Mouse (Mus musculus): ENCODE measurements around the gene Cx3cr1.
"Not testable (repeated sequence)": the region's sequence is repeated elsewhere in the genome, so short reads cannot be mapped to it uniquely, and the experiment has no call there.

Gene Cx3cr1

DNA sequence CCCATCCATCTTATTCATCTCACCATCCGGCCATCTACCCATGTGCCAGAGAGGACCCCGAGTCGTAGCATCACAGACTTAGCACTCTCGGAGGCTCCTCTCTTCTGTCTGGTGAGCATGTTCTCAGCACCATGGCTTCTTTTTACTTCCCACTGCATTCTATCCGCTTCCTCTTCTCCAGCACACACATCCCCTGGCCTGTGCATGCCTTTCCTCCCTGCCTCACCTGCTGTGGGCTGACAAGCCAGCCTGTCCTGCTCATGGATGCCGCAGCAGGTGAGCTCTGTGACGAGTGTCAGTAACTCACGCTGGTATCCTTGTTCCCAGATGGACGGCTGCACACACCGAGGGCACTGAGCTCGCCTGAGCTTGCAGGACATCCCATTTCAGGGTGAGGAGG, at the start of gene Cx3cr1:
TSS of gene Cx3cr1 (minus strand) at position 101 of the 400 bp plus-strand sequence.
- DNase-seq (ENCODE audit: low spot score in 2 of 2) = no peak

DNA sequence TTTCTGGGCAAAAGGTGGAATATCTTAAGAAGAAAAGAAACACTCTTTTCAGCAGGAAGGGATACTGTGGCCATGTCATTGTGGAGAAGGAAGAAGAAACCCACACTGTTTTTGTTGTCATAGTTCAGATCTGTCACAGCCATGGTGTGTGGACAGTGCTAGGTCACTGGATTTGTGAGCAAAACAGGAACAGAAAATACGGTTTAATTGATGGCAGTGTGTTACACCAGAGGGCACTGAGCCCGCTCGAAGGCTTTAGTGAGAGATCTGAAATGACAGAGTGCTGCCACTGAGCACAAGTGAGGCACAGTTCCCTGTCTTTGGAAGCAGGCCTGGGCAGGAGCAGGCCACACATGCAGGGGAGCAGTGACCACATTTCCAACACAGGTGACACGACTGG, 48.5 kb upstream of the Cx3cr1 start:
- DNase-seq (ENCODE audit: low spot score in 2 of 2) = no peak

DNA sequence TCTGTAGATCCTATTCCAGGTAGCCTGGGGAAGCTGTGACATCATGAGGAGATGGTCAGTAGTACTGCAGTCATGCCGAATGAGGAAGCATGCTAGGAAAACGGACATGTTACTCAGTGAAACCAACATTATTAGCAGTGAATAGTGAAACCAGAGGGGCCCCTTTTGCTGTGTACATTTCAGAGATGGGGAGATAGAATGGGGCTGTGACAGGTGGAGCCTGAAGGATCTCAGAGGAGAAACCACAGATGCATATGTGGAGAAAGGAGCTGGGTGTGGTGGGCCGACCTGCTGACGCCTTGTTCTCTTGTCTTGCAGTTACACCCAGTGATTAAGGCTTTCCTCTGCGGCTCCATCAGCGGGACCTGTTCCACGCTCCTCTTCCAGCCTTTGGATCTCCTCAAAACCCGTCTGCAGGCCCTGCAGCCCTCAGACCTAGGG, 46.5 kb upstream of the Cx3cr1 start:
- no peak for DNase-seq (ENCODE audit: low spot score in 2 of 2)

DNA sequence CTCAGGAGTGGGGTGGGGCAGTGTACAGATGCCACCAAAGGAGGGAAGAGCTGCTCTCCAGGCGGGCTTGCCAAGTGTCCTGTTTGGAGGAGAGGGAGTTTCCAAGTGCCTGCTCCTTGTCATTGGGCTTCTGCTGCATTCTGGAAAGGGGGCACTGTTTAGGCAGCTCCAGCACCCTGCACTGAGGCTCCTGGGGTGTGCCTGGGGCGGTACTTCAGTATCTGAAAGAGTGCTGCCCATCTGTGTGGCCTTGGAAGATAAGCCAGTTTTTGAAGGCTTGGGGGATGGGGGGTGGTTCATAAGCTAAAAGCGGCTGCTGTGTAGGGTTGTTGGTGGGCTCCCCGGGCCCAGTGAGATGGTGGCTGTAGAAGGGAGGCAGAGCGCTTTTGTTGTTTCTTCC, 45.9 kb upstream of the Cx3cr1 start:
- no peak for DNase-seq (ENCODE audit: low spot score in 2 of 2)

DNA sequence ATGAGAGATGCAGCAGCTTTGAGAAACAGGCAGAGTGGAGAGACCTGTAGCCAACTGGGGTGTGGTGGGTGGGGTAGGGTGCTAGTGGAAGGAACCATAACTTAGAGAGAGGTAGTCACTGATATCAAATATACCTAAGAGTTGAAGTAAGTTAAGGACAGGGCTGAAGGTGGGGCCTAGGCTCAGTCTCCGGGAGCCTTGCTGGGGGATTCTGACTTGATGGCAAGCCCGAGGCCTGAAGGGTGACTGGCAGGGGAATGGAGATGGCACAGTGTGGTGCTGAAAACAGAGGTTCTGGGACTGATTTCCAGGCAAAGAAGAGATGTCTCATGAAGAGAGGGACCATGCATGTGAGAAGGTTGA, 45.1 kb upstream of the Cx3cr1 start:
- DNase-seq (ENCODE audit: low spot score in 2 of 2) = no peak

DNA sequence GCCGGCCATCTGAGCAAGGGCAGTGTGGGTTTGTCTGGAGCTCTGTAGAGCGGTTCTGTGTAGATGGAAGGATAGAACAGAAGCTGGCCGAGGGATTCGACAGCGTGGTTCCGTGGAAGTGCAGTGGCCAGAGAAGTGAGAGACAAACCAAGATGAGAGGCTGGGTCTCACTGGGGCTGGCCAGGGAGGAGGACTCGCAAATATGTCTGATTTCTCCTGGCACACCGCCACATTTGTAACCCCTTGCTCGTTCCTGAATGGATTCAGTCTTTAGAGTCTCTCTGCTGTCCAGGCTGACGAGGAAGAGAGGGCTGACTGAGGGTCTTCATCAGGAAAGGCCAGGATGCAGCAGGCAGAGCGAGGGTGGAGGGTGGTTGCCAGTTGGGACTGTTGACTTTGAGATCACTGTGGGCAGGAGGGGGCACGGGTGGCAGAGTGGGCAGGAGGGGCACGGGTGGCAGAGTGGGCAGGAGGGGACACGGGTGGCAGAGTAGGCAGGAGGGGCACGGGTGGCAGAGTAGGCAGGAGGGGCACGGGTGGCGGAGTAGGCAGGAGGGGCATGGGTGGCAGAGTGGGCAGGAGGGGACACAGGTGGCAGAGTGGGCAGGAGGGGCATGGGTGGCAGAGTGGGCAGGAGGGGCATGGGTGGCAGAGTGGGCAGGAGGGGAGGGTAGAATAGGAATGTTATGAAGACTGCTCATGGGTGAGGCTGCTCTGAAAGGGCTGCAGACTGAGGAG, 44.5 kb upstream of the Cx3cr1 start:
- DNase-seq (ENCODE audit: low spot score in 2 of 2) = no peak

DNA sequence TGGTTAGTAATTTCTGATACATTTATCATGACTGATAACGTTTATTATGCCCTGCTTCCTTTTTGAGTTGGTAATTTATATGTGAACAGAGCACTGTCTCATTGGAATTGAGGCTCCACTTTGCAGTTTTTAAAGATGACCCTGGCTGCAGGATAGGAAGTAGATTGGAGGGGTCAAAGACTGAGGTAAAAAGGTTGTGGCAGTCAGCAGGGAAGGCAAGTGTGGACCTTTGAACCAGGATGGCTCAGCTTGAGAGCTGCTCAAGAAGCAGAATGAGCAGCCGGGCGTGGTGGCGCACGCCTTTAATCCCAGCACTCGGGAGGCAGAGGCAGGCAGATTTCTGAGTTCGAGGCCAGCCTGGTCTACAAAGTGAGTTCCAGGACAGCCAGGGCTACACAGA, 43.8 kb upstream of the Cx3cr1 start:
- no peak for DNase-seq (ENCODE audit: low spot score in 2 of 2)

DNA sequence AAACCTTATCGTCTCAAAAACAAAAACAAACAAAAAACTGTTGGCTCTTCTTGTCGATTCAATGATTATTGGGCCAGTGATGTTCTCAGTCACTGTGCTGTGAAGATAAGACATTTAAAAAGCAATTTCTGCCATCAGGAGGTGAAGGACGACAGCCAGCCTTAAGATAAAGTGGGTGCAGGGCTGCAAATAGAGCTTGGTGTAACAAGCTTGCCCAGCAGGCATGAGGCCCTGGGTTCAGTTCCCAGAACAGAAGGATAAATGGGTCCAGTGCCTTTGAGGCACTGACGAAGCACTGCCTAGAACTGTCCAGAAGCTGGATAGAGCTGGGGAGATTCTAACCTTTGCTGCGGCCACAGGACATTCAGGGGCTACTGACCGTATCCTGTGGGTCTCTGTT, 42.8 kb upstream of the Cx3cr1 start:
- DNase-seq (ENCODE audit: low spot score in 2 of 2) = no peak

DNA sequence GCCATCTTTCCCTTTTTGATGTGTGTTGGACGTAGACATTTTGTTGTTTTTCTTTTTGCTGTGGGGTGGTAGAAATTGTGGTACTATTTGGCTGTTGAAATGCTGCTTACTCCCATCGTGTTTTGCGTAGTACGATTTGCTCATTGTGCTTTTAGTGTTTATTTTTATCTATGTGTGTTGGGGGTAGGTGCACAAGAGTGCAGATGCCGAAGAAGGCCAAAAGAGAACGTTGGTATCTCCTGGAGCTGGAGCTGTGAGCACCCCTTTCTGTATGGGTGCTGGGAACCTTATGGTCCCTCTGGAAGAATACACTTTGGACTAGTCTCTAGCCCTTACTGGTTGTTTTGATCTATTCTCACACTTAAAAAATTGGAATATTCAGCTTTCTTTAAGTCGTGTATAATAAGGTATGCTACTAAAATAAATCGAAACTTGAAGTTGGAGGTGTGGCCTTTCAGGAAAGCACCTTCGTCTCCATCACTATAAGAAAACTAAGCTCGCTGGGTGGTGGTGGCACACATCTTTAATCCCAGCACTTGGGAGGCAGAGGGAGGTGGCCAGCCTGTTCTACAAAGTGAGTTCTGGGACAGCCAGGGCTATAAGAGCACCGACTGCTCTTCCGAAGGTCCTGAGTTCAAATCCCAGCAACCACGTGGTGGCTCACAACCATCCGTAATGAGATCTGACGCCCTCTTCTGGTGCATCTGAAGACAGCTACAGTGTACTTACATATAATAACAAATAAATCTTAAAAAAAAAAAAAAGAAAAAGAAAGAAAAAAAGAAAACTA, 41.7 kb upstream of the Cx3cr1 start:
- no peak for DNase-seq (ENCODE audit: low spot score in 2 of 2)

DNA sequence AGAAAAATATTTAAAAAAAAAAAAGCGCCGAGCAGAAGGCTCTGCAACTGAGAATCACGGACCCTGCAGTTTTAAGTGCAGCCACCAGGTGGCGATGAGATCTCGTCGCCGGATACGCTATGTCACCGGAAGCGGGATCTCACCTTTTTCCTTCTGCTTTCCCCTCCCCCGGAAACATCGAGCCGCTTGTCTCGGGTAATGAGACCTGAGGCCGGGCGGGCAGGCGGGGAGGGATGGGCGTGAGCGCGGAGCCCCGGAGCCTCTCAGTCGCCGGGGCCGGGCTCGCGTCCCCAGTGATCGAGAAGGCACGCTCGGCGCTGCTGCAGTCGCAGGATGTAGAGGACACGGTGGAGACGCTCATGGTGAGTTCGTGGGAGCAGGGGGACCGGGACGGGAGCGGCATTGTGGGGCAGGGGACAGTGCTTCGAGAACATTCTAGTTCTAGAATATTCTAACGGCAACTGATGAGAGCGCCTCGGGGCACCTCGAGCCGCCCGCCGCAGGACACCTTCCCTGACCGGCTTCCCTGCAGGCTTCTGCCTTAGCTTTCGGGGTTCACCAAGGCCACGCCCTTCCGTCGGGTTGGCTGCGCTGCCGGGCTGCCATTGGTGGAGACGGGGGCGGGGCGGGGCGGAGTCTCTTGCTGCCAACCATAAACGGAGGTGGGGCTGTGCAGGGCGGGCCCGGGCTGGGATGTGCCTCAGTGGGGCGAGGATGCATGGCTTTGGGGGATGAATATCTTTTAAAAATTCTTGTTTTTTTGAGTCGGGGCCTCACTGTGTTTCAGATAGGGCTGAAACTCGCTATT, 40.7 kb upstream of the Cx3cr1 start, which contains the start of gene Slc25a38:
TSS of gene Slc25a38 (plus strand) at position 164 of the 808 bp plus-strand sequence.
- peak; percentile 94 to 96 for DNase-seq (ENCODE audit: low spot score in 2 of 2)

DNA sequence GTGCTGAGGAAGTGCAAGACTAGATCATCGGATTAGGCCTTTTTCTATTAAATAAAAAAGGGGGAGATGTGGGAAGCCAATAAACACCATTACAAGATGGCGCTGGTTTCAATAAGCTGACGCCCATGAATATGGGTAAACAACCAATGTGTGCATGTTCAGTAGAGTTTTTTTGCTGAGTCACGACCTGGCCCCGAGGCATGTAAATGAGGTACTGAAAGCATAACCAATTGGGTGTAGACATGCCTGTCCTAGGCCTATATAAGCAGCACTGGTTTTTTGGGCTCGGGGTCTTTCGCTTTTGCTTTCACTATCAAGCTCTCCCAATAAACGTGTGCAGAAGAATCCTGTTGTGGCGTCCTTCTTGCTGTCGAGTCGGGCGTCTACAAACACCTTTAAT, 39.3 kb upstream of the Cx3cr1 start:
- DNase-seq (ENCODE audit: low spot score in 2 of 2) = not testable (repeated sequence)

DNA sequence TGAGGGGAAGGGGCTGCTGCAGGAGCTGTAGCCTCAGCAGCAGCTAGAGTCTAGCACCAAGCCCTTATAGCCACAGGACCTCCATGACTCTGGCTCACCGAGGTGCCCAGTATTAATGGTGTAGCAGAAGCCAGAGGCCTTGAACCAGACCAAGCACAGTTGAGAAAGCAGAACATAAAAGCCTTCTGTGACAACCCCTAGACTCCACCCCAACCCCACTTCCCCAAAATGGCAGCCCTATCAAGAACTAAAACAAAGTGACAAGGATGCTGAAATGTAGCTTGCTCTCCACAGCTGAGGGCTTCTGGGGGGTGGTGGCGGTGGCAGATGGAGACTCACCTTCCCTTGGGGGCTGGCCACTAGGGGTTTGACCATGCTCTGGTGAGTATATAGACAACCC, 31.5 kb upstream of the Cx3cr1 start:
- no peak for DNase-seq (ENCODE audit: low spot score in 2 of 2)

DNA sequence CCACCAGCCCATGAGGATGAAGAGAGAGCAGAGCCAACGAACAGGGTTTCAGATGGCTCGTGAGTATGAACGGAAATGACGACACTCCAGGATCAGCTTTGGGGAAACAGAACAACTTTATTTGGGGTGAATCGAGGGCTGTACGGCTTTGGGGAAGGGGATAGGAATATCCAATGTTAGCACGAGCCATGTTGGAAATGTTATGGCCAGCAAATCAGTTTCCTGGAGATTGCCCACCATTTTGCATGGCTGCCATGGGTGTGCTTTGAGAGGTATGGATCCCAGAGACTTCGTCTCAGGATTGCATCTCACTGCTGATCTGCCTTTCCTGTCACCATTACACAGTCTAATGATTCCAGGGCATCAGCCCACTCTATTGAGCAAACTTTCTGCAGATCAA, 29.6 kb upstream of the Cx3cr1 start:
- no peak for DNase-seq (ENCODE audit: low spot score in 2 of 2)

DNA sequence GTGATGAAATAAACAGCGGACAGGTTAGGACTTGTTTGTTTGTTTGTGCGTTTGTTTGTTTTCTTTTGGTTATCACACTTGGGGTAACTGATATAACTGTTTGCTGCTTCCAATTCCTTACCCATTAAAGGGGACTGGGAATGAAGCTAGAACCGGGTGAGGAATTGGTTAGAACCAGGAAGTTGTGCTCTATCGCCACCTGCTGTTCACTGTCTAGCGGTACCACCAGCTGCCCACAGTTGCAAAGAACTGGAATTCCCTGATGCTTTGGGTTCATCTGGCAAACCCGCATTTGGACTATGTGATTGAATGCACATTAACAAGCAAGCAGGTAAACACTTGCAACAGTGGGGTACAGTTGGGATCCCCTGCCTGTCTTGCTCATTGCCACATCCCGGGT, 29.0 kb upstream of the Cx3cr1 start:
- DNase-seq (ENCODE audit: low spot score in 2 of 2) = peak in 1 of 2 experiments; percentile 70

DNA sequence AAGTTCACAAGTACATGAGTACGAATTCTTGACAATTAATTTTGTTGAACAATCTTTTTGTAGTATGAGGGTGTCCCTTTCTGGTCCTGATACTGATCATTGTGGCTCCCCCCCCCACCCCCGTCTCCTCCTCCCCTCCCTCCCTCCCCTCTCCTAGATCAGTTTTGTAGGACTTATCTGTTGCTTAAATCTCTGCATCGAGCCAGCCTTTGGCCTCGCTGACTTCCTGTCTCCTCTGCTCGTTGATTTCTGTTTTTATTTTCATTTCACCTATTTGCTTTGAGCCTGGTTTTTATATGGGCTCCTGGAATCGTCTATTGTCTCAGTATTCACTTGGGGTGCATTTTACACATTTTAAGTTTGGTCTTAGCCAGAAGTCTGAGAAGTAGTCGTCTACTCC, 26.2 kb upstream of the Cx3cr1 start:
- DNase-seq (ENCODE audit: low spot score in 2 of 2) = no peak

DNA sequence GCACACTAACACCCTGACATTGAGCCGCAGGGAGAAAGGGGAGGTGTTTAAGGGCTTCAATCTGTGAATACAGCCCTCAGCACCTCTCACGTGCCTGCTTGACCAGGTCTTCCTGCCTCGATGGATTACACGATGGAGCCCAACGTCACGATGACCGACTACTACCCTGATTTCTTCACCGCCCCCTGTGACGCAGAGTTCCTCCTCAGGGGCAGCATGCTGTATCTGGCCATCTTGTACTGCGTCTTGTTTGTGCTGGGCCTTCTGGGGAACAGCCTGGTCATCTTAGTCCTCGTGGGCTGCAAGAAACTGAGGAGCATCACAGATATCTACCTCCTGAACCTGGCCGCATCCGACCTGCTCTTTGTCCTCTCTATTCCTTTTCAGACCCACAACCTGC, 24.0 kb upstream of the Cx3cr1 start:
- DNase-seq (ENCODE audit: low spot score in 2 of 2) = no peak

DNA sequence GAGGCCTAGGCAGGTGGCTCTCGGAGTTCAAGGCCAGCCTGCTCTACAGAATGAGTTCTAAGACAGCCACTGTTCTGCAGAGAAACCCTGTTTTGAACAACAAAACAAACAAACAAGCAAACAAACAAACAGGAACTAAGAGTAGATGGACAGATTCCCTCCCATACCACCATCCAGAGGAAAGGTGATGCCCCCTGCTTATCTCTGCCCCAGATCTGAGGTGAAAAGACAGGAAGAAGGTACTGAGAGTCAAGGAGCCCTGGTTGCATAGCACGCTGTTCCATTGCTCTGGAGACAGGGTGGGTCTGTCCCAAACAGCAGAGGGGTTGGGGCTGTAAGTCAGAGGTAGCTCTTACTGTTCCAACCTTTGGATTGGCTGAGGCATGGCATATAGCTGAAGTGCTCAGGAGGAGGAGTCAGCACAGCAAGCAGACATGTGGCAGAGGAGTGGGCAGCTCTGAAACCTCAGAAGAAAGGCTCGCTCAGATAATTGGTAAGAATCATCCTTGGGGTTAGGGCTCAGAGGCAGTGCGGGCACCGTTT, 22.1 kb upstream of the Cx3cr1 start, which contains the start of gene Ccr8:
TSS of gene Ccr8 (plus strand) at position 419 of the 543 bp plus-strand sequence.
- no peak for DNase-seq (ENCODE audit: low spot score in 2 of 2)

DNA sequence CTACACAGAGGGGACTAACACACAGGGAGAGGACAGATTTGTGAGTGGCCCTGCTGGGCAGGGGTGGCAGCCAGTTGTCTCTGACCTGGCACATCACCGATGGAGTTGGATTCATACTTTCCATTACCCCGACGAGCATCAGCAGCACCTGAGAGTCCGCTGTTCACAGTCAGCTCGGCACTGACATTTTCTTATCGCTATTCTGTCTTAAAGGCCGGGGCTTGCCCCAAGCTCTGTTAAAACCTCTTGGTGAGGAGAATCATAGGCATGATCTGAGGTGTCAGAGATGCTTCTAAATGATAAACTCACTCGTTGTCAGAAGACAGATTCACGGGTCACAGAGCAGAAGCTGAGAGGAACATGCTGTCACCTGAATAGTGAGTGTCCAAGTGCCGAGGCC, 21.4 kb upstream of the Cx3cr1 start:
- DNase-seq (ENCODE audit: low spot score in 2 of 2) = no peak

DNA sequence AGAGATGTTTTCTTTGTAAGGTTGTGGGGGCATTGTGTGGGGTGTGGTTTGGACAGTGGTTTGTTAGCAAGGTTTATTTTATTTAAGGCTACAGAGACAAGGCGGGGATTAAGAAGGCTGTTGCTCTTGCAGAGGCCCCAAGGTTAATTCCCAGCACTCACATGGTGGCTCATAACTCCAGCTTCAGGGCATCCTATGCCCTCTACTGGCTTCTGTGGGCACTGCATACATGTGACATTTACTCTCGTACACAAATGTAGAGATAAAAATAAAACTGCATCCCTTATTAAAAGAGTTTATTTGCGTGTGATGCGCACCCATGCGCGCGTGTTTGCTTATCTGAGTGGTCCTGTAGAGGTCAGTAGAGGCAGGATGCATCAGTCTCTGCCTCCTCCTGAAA, 19.4 kb upstream of the Cx3cr1 start:
- no peak for DNase-seq (ENCODE audit: low spot score in 2 of 2)

DNA sequence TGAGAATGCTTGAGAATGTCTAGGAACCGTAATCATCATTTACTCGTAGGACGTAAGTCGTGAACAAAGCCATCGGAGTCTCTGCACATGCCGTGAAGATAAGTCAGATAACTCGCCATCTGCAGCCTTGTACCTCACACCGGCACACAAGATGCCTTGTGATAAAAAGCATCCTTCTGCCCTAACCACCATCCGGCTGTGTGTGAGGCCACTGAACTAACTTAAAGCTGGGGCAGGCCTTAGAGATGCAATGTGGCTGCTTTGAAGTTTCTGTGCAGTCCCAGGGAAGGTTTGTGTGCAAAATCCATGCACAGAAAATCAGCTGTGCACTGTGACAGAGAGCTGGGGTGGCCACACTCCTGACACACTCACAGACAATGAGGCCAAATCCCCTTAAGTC, 14.7 kb upstream of the Cx3cr1 start:
- DNase-seq (ENCODE audit: low spot score in 2 of 2) = no peak

DNA sequence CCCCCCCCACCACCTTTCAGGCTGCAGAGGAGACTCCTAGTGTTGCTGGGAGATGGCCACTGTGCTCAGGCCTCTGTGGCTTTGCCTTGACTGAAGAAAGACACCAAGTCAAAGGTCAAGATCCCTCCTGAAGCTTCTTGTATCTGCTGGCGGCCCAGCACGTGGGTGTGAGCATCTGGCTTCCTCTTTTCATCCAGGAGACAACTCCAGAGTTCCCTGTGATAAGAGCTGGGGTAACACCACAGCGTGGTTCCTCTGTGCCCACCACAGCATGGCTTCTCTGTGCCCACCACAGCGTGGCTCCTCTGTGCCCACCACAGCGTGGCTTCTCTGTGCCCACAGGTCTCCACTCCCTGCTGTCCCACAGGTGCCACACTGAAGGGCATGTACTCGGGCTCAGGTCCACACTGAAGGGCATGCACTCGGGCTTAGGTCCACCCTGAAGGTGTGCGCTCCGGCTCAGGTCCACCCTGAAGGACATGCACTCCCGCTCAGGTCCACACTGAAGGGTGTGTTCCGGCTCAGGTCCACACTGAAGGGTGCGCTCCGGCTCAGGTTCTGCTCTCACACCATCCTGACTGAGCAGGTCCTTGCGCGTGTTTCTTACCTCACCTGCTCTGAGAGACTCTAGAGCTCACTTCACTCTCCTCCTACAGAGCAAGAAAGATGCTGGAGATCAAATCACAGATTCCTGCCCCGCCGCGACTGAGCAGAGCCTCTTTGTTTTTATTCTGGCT, 13.6 kb upstream of the Cx3cr1 start:
- no peak for DNase-seq (ENCODE audit: low spot score in 2 of 2)
